Mouse (Mus musculus) G1E (cell line): ENCODE results near the gene Iqce.

ENCODE experiments used
- CTCF ChIP-seq: IDR thresholded peaks from 2 replicates; pipeline ENCODE4 v1.5.1; 2012; ENCODE audit warnings: low read depth, low read length, inconsistent platforms, mixed read lengths
- GATA1 ChIP-seq: IDR thresholded peaks from 2 replicates; pipeline ENCODE4 v1.6.1; 2012; ENCODE audit warnings: borderline replicate concordance, low read length, inconsistent platforms, mixed read lengths
- POLR2AphosphoS5 ChIP-seq: IDR thresholded peaks from 2 replicates; pipeline ENCODE4 v1.6.1; 2012; ENCODE audit warnings: low read depth, low read length, inconsistent platforms; ENCODE audit not compliant: insufficient replicate concordance
- TAL1 ChIP-seq: conservative IDR thresholded peaks from 2 replicates; pipeline ENCODE4 v1.6.1; 2012; ENCODE audit warnings: low read depth, low read length, inconsistent platforms, mixed read lengths

GRCm38 (mm10) chr5:140616691-140617090 lies 85.5 kb downstream of the Iqce start:
- TF ChIP-seq CTCF, result no peak
- TF ChIP-seq TAL1, result no peak
- TF ChIP-seq GATA1, result no peak
- TF ChIP-seq POLR2AphosphoS5, result no peak
